Mouse (Mus musculus) telencephalon, adult 2 months (tissue): ENCODE results near the gene Tm4sf5.
"Not testable (repeated sequence)": the region's sequence is repeated elsewhere in the genome, so short reads cannot be mapped to it uniquely, and the experiment has no call there.

ENCODE experiments used
- DNase-seq: peaks from one replicate; pipeline ENCODE4 v3.0.0-alpha.2; 2011; ENCODE audit warnings: low read depth, low spot score

Tm4sf5 gene

GRCm38 (mm10) chr11:70504970-70505369 is at the start of gene Tm4sf5:
Tm4sf5 (plus strand) TSS chr11:70505244.
- DNase-seq = no peak

GRCm38 (mm10) chr11:70458688-70459600 is 46.1 kb upstream of the Tm4sf5 start, which contains the start of gene Zmynd15:
Zmynd15 (plus strand) TSS chr11:70459433.
- no peak for DNase-seq

GRCm38 (mm10) chr11:70459601-70460101 is 45.4 kb upstream of the Tm4sf5 start, which contains the start of gene Cxcl16:
Cxcl16 (minus strand) TSS chr11:70459984.
- DNase-seq = no peak

- DNase-seq = no peak
These were observed 41.1 kb upstream of the Tm4sf5 start for GRCm38 (mm10) chr11:70463970-70464369.

DNA sequence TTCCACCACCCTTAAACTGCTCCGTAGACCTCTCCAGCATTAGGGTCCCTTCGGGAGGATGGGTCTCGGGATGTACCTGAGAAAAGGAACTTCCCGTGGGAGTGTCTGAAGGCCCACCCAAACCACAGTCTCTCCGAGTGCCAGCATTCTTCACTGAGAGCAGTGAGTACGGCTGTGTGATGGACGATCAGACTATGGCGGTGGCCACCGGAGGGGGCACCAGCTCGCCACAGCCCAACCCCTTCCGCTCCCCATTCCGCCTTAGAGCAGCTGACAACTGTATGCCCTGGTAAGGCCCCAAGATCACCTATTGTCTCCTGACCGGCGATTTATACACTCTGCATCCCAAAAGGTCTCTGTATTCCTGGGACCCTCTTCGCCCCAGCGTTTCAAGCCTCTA is 39.8 kb upstream of the Tm4sf5 start:
- no peak for DNase-seq

- no peak for DNase-seq
These were observed 39.2 kb upstream of the Tm4sf5 start for GRCm38 (mm10) chr11:70465824-70466223.

- DNase-seq = no peak
These were observed 37.0 kb upstream of the Tm4sf5 start for GRCm38 (mm10) chr11:70467902-70468619.

- DNase-seq = no peak
These were observed 35.3 kb upstream of the Tm4sf5 start for GRCm38 (mm10) chr11:70469764-70470163.

GRCm38 (mm10) chr11:70472716-70473115 is 32.3 kb upstream of the Tm4sf5 start:
- DNase-seq = no peak

GRCm38 (mm10) chr11:70473291-70473690 is 31.8 kb upstream of the Tm4sf5 start:
- DNase-seq = not testable (repeated sequence)

DNA sequence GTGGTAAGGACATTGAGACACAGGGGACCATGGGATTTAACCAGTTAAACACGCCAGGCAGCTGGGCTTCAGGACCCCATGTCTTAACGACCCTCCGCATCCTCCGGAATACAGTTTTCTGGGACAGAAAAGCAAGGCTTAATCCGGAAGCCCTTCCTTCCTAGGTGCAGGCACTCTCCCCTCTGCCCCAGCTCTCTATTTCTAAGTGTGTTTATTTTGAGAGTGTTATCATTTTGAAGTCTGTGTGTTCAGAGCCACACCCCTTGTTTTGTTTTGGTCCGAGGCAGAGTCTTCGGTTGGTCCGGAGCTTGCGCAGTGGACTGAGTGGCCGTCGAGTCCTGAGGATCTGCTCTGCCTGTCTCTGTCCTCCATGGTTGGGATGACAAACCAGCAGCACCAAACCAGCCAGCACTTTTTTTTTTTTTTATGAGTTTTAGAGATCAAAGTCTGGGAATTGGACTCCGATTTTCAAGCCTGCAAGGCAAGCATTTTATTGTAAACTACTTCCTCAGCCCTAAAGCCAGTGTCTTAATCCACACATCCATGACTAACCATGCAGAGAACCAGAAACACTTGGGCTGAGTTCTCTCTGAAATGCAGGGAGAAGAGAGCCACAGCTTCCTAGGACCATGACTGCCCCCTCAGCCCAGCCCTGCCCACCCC is 30.0 kb upstream of the Tm4sf5 start:
- DNase-seq = no peak

DNA sequence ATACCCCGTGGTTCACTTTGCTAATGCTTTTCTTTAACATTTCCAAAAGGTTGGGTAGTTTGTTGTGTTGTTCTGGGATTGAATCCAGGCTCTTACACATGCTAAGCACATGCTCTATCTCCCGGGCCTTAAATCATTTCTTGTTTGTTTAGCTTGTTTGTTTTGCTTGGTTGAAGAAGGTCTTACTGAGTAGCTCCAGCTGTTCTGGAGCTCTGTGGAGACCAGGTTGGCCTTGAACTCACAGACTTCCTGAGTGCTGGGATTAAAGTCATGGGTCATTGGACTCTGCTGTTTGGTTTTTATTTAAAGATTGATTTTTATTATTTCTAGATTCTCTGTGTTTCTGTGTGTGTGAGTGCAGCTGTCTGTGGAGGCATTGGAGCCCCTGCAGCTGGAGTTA is 19.5 kb upstream of the Tm4sf5 start:
- no peak for DNase-seq

GRCm38 (mm10) chr11:70487816-70488215 is 17.2 kb upstream of the Tm4sf5 start:
- DNase-seq = no peak

GRCm38 (mm10) chr11:70489138-70489537 is 15.9 kb upstream of the Tm4sf5 start:
- peak; percentile 17 for DNase-seq

DNA sequence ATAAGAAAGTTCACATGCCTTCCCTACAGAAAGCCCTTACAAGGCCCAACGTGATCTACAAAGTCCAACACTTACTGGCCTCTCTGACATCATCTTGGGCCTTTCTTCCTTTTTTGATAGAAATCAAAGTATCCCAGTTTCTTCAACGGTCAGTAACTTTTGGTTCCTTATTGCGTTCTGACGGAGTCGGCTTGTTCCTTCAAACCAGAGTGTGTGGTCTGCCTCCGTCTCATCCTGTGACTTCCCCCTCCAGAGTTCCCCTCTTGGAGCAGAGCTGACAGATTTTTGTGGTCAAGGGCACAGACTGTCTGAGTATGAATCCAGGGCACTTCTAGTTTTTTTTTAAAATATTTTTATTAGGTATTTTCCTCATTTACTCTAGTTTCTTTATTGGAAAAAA is 15.4 kb upstream of the Tm4sf5 start:
- peak; percentile 33 for DNase-seq

DNA sequence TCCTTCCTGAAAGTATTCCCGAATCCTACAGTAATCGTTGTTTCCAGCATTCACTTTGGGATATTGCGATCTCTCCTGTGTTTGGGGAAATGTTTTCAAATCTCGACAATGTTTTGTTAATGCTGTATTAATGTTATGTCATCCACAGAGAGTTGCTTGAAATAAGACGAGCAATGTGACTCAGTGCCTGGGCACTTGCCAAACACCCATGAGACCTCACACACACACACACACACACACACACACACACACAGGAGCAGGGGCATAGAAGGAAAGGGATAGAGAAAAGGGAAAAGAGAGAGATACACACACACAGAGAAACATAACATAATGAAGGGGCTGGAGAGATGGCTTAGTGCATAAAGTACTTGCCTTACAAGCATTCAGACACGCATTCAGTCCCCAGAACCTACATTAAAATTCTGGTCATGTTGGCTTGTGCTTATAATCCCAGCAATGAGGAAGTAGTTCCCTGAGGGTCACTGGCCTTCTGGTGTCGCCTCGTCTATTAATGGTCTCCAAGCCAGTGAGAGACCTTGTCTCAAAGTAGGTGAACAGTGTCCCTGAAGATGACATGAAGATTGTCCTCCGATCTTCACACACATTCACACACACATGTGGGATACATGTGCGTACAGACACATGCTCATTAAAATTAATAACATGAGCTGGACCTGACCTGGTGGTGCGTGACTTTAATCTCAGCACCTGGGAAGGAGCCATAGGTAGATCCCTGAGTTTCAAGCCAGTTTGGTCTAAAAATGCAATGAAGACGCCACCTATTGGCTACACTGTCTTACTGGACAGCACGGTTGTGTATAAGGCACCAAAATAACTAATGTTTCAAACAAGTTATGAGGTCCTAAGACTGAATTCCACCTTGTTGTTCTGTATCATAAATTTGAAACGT is 5.2 kb upstream of the Tm4sf5 start:
- no peak for DNase-seq

DNA sequence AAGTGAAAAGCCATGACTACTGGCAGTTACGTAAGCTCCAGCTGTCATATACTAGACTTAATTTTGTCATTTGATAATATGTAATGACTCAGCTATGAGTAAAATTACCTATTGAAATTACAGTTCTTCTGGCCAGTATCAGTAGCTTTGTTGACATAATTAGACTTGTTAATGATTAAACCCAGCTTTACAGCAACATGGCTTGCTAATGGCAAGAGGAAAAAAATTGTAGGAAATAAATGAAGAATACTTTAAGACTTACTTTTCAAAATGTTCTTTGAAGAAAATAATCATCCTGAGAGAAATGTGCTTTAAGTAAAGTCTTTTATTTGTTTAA is 4.6 kb upstream of the Tm4sf5 start:
- no peak for DNase-seq

GRCm38 (mm10) chr11:70502018-70502417 is 3.0 kb upstream of the Tm4sf5 start:
- DNase-seq = no peak

DNA sequence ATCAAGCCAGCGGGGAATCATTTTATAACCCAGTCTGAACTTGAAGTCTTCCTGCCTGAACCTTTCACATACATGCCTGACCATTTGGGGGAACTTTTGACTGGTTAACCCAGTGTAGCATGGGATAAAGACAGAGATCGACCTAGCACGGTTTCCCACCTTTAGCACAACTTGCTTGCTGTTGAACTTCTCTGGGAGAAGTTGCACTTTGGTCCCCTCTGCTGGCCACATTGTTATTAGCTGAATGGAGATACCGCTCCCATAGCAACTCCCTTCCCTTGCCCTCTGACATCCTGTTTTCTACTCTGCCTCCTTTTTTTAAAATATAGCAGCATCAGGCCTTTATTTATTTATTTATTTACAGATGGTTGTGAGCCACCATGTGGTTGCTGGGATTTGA is 1.3 kb downstream of the Tm4sf5 start:
- DNase-seq = no peak

GRCm38 (mm10) chr11:70506962-70507515 is 2.0 kb downstream of the Tm4sf5 start:
- DNase-seq = no peak
